Mouse (Mus musculus): ENCODE measurements around the gene Rps10.
"Not testable (repeated sequence)": the region's sequence is repeated elsewhere in the genome, so short reads cannot be mapped to it uniquely, and the experiment has no call there.

The Rps10 gene

DNA sequence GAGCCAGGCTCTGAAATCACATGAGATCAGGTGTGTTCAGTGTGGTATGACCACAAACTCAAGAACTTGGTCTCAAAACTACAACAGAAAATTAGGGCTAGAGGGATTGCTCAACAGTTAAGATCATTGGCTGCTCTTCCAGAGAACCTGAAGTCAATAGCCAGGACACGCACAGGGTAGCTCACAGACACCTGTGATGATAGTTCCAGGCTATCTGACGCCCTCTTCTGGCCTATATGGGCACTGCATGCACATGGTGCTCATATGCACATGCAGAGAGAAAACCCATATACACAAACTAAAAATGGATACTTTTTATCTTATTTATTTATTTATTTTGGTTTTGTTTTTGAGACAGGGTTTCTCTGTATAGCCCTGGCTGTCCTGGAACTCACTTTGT is 8.1 kb upstream of the Rps10 start:
- no peak for DNase-seq (ENCODE audit: extremely low spot score, low read depth, low spot score)

- DNase-seq (ENCODE audit: extremely low spot score, low read depth, low spot score) = no peak
Observed at GRCm38 (mm10) chr17:27643756-27644155, 7.3 kb upstream of the Rps10 start.

GRCm38 (mm10) chr17:27643101-27643500 is 6.6 kb upstream of the Rps10 start:
- no peak for DNase-seq (ENCODE audit: extremely low spot score, low read depth, low spot score)

DNA sequence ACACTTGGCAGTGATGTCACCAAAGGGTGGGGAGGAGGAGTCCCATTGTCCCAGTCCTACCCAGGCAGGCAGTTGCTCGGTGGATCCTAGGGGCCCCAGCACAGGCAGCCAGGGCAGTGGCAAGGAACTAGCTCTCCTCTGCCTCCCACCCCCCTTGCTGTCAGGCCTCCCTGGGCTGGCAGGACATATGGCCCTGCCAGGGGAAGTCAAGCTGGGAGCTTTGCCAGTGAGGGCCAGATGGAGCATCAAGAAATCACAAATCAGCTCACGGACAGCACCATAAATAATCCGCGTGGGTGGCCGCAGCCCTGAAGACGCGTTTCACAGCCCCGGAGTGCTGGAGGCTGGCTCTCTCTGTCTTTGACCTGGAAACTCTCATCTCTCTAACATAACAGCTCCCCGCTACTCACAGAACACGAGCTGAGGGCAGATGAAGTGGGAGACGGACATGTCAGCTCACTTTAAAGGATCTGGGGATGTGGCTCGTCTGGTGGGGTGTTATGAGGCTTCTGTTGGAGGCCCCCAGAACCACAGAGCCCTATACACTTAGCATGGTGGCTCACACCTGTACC is 6.1 kb upstream of the Rps10 start:
- no peak for DNase-seq (ENCODE audit: extremely low spot score, low read depth, low spot score)

- DNase-seq (ENCODE audit: extremely low spot score, low read depth, low spot score) = not testable (repeated sequence)
Observed at GRCm38 (mm10) chr17:27639851-27640250, 3.4 kb upstream of the Rps10 start.

GRCm38 (mm10) chr17:27638921-27639332 is 2.5 kb upstream of the Rps10 start:
- no peak for DNase-seq (ENCODE audit: extremely low spot score, low read depth, low spot score)

- DNase-seq (ENCODE audit: extremely low spot score, low read depth, low spot score) = no peak
Observed at GRCm38 (mm10) chr17:27637333-27637732, 864 bp upstream of the Rps10 start.

DNA sequence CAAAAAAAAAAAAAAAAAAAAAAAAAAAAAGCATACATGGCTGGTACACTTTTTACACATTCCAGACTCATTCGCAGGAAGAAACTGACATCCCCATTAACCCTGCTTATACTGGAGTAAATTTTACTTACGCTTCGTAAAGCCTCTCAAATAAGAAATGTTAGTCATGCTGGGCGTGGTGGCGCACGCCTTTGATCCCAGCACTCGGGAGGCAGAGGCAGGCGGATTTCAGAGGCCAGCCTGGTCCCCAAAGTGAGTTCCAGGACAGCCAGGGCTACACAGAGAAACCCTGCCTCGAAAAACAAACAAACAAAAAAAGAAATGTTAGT is 930 bp downstream of the Rps10 start:
- not testable (repeated sequence) for DNase-seq (ENCODE audit: extremely low spot score, low read depth, low spot score)

GRCm38 (mm10) chr17:27634871-27635574 is 1.4 kb downstream of the Rps10 start, which contains the start of gene RPS10-NUDT3:
Gene RPS10-NUDT3, minus strand, starts transcription at chr17:27635222.
- DNase-seq (ENCODE audit: extremely low spot score, low read depth, low spot score) = no peak

- DNase-seq (ENCODE audit: extremely low spot score, low read depth, low spot score) = no peak
Observed at GRCm38 (mm10) chr17:27629249-27630020, 7.0 kb downstream of the Rps10 start.

- no peak for DNase-seq (ENCODE audit: extremely low spot score, low read depth, low spot score)
Observed at GRCm38 (mm10) chr17:27628376-27628775, 8.1 kb downstream of the Rps10 start.

DNA sequence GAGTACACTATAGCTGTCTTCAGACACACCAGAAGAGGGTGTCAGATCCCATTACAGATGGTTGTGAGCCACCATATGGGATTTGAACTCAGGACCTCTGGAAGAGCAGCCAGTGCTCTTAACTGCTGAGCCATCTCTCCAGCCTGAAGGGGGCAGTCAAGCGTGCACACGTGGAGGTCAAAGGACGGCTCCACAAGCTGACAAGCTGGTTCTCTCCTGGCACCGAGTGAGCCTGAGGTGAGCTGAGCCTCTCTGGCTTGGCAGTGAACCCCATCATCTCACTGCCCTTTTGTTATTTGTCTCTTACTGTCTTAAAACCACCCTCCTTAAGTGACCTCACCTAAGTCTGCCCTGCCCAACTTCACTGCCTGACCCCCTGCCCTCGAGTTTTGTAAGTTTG is 9.0 kb downstream of the Rps10 start:
- DNase-seq (ENCODE audit: extremely low spot score, low read depth, low spot score) = no peak

GRCm38 (mm10) chr17:27626681-27627080 is 9.8 kb downstream of the Rps10 start:
- no peak for DNase-seq (ENCODE audit: extremely low spot score, low read depth, low spot score)

DNA sequence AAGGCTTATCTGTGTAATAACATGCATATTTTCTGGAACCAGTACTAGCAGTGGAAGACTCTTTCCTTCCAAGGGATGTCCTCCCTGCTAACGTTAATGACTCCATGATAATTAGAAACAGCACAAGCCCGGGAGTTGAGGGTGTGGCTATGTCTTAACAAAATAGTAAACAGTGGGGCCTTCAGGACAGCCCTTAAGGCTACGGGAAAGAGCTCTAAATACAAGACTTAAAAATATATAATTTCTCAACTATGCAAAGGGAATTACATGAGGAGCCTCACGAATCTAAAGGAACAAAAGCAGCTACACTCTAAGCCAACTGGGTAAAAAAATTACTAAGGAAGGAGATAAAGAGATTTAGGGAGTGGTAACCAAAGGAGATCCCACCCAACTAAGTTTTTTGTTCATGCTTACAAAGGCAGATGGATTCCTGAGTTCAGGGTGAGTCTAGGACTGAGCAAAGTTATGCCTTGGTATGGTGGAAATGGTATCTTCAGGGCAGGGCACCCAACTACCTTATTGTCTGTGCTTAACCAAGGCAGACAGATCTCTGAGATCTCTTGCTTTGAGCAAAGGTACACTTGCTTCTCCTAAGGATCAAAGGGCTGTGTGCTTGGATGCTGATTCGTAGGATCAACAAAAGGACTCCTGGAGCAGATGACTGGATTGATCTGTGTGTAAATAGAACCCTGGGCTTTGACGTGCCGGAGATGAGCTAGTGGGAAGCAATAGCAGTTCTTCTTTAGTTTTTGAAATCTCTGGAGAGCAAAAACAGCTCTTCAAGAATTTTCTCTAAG is 10.8 kb downstream of the Rps10 start:
- DNase-seq (ENCODE audit: extremely low spot score, low read depth, low spot score) = no peak

GRCm38 (mm10) chr17:27623360-27624326 is 12.8 kb downstream of the Rps10 start, which contains the start of gene Nudt3:
Gene Nudt3, minus strand, starts transcription at chr17:27623495.
- DNase-seq (ENCODE audit: extremely low spot score, low read depth, low spot score) = peak; percentile 85

DNA sequence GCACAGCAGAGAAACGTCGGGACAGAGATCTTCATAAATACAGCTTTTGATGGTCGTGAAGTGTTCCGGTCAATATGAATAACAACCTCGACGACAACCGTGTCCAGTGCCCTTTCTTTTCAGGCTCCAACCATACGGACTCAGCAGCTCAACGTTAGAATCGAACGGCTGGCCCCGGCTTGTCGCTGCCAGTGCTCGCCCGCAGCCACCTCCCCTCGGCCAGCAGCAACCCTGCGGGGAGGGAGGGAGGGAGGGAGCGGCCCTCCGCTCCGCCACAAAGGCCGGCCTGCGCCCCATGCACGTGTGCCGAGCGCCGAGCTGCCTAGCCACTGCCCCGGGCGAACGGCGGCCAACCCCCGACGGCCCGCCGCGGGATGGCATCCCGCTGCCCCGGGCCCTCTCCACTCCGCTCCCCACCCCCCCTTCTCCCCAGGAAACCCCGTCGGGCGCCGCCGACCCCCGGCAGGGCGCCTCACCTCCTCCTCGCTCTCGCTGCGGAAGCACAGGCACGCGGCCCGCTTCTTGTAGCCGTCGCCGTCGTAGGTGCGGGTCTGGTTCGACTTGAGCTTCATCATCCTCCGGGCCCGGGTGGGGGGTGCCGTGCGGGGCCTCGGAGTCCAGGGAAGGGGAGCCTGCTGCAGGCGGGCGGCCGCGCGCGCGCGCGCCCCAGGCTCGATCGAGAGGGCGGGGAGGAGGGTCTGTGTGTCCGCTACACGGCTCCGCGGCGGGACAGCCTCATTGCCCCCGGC is 13.7 kb downstream of the Rps10 start:
- DNase-seq (ENCODE audit: extremely low spot score, low read depth, low spot score) = no peak

GRCm38 (mm10) chr17:27621705-27622531 is 14.6 kb downstream of the Rps10 start:
- no peak for DNase-seq (ENCODE audit: extremely low spot score, low read depth, low spot score)

DNA sequence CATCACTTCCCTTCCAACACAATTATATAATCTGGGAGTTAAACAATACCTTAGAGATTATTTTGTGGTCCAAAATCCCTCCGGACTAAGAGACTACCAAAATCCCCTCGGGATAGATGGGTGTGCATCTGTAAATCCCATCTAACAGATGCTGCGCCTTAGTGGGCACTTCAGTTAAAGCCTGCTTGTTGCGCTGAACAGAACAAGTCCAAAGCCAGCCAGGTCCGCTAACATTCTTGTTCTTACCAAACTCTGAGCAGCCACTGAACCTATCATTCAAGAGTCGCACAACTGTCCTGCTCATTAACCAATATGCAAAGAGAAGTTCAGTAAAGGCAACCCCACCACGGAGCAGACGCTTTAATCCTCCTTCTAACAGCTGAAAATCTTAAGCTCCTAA is 15.3 kb downstream of the Rps10 start:
- DNase-seq (ENCODE audit: extremely low spot score, low read depth, low spot score) = no peak

DNA sequence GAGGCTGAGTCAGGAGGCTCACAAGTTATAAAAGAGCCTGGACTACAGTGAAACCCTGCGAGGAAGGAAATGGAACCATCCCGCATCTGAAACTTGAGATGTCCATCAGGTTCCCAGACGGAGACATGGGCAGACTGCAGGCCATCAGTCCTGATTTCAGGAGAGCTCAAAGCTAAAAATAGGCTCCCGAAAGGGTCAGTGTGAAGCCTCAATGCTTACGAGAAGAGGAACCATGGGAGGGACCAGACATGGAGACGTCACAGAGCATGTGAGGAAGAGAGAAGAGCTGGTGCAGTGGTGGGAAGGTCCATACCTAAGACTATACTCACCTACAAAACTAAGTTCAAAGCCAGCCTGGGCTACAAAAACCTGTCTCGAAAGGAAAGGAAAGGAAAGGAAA is 21.1 kb downstream of the Rps10 start:
- no peak for DNase-seq (ENCODE audit: extremely low spot score, low read depth, low spot score)
